Mouse (Mus musculus) forebrain, embryonic 15.5 days (tissue): Measurements from ENCODE around the gene Hepacam. TPM values are rescaled to one million over a fixed set of nuclear protein-coding genes. Genes with fewer than 3 reads are reported as not detected.
A peak's percentile ranks its signal among the peaks of the same experiment; 100 is the strongest.

Experiments used
- ATAC-seq: fragments of 200-750 bp; cut with Nextera tagmentation; replicated peaks from 2 replicates; pipeline ENCODE4 v1.8.0; 2017; ENCODE audit warnings: mild to moderate bottlenecking, moderate TSS enrichment, moderate library complexity
- H3K27ac ChIP-seq: fragments of 300-500 bp; sonication (generic); replicated peaks from 2 replicates; pipeline ENCODE4 v1.5.1; 2015; ENCODE audit warnings: mild to moderate bottlenecking, inconsistent platforms
- H3K27me3 ChIP-seq: fragments of 300-500 bp; sonication (generic); 2 replicates; pipeline ENCODE4 v1.6.1; 2015; ENCODE audit warnings: inconsistent platforms
- H3K36me3 ChIP-seq: fragments of 300-500 bp; sonication (generic); 2 replicates; pipeline ENCODE4 v1.6.1; 2015; ENCODE audit warnings: mild to moderate bottlenecking, inconsistent platforms
- H3K4me1 ChIP-seq: fragments of 300-500 bp; sonication (generic); 2 replicates; pipeline ENCODE4 v1.6.1; 2015; ENCODE audit warnings: inconsistent platforms
- H3K4me2 ChIP-seq: fragments of 300-500 bp; sonication (generic); replicated peaks from 2 replicates; pipeline ENCODE4 v1.6.1; 2015; ENCODE audit warnings: mild to moderate bottlenecking, inconsistent platforms
- H3K4me3 ChIP-seq: fragments of 300-500 bp; sonication (generic); 2 replicates; pipeline ENCODE4 v1.5.1; 2015; ENCODE audit warnings: mild to moderate bottlenecking, inconsistent platforms
- H3K9ac ChIP-seq: fragments of 300-500 bp; sonication (generic); replicated peaks from 2 replicates; pipeline ENCODE4 v1.6.1; 2015; ENCODE audit warnings: mild to moderate bottlenecking, inconsistent platforms
- H3K9me3 ChIP-seq: fragments of 300-500 bp; sonication (generic); 2 replicates; pipeline ENCODE4 v1.6.1; 2016; ENCODE audit warnings: inconsistent platforms
- WGBS: fragments of 180-500 bp; shearing (Covaris S2); methylation state at CpG from one replicate; pipeline ENCODE4 v1.1.7; 2015; ENCODE audit warnings: mixed read lengths; 5-methylcytosine and 5-hydroxymethylcytosine counted together
- polyA plus RNA-seq: library from polyadenylated mRNA; unstranded; fragments of >200 nt; fragmentation: Nextera tagmentation; extraction: Ambion mirVana; gene quantifications from 2 replicates; pipeline ENCODE4 v1.2.1, GENCODE M21; 2015

The Hepacam gene
- 3.4 and 4.9 TPM in 2 replicates for polyA plus RNA-seq

DNA sequence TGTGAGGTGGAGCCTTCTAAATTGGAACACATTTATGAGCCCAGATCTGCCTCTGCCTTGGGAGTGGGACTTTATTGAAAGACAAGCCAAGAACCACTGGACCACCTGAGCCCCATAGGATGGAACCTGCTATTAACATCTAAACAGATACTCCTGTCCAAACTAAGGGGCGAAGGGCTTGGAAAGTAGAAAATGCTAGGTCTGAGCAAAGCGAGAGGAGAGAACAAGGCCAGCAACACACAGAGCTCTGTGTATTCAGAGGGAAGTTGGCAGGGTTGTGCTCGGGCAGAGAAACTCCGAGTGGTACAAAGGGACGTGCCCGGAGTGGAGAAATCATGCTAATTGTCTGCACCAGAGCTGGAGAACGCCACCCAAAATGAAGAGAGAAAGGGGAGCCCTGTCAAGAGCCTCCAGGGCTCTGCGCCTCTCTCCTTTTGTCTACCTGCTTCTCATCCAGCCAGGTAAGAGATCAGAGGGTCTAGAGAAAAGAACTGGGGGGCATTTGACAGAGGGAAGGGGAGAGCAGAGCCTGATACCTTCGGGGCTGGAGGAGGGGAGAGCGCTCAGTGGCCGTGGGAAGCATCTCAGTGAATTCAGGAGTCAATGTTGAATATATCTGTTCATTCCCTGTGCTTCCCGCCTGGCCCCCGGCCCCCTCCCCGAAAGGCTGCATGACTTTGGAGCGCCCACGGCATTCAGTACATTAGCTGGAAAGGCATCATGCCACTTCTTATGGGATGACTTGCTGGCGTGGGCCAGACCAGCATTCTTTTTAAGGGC lies at the start of gene Hepacam:
TSS of gene Hepacam (plus strand) at position 51 of the 780 bp plus-strand sequence.
- peak; percentile 75 for ATAC-seq
- H3K27me3 ChIP-seq, result no peaks in the 10 kb centered on the region
- no peak within 1 kb of the TSS for H3K4me3 ChIP-seq
- no peaks in the 10 kb centered on the region for H3K4me1 ChIP-seq
- H3K27ac ChIP-seq, result peak within 1 kb of the TSS; percentile 45
- H3K4me2 ChIP-seq, result no peak within 1 kb of the TSS
- WGBS, result 74% methylated on average over 17 of the region's 17 CpGs
- no peak within 1 kb of the TSS for H3K9ac ChIP-seq
- no peaks in the 10 kb centered on the region for H3K36me3 ChIP-seq
- H3K9me3 ChIP-seq, result no peaks in the 10 kb centered on the region

GRCm38 (mm10) chr9:37329456-37329855 lies 37.7 kb upstream of the Hepacam start:
- 31% methylated on average over 3 of the region's 3 CpGs for WGBS

GRCm38 (mm10) chr9:37345406-37345805 lies 21.7 kb upstream of the Hepacam start:
- H3K4me2 ChIP-seq, result no peak overlapping the region
- H3K27ac ChIP-seq, result no peak overlapping the region

More at GRCm38 (mm10) chr9:37329456-37329855, 37.7 kb upstream of the Hepacam start:
- H3K4me1 ChIP-seq, result no peaks in the 10 kb centered on the region
- H3K36me3 ChIP-seq, result no peaks in the 10 kb centered on the region
- H3K27ac ChIP-seq, result no peak overlapping the region
- no peaks in the 10 kb centered on the region for H3K9me3 ChIP-seq
- H3K4me3 ChIP-seq, result no peak overlapping the region
- ATAC-seq, result 0 out of 2 replicates have a peak, but pooled peaks have one; percentile 23
- H3K9ac ChIP-seq, result no peak overlapping the region
- no peaks in the 10 kb centered on the region for H3K27me3 ChIP-seq
- H3K4me2 ChIP-seq, result no peak overlapping the region

DNA sequence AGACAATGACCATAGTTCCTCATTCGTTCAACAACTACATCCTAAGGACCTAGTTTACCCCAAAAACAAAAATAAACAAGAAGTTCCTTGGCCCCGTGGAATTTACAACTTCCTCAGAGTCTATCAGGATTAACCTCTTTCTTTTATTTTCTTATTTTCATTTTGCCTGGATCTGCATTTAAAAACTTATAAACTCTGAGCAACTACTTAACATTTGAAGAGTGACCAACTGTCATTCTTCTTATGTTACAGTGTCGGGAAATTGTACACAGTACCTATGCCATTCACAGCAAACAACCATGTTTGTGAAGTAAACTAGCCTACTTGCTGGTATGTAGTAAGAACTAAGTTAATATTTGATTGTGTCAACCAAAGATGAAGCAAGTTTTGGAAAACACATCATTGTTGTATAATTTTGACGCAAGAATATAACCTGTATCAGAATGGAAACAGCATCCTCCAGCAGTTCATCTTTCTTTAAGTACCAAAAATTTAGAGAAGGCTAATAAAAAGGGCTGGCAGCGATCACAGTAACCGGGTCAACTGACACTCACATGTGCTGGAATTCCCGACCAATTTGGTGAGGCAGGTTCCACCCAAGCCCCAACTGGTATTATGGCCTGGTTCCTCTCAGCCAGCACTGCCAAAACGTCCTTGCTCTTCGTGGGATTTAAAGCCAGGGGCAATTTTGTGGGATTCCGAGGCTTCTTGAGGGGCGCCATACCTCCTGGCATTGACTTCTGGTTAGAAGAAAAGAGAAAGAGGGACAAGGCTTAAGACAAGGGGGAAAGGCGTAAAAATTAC lies 19.8 kb upstream of the Hepacam start:
- H3K27me3 ChIP-seq, result no peaks in the 10 kb centered on the region
- H3K27ac ChIP-seq, result peak overlapping the region; percentile 89
- H3K4me3 ChIP-seq, result peak overlapping the region; percentile 87
- 21% methylated on average over 12 of the region's 12 CpGs for WGBS
- peaks cover 15% of the 10 kb centered on the region for H3K4me1 ChIP-seq
- no peak for ATAC-seq
- peak overlapping the region; percentile 92 for H3K9ac ChIP-seq
- H3K36me3 ChIP-seq, result peaks cover 5% of the 10 kb centered on the region; the same call in 1 of the 2 replicates
- H3K4me2 ChIP-seq, result peak overlapping the region; percentile 89
- H3K9me3 ChIP-seq, result no peaks in the 10 kb centered on the region

More at GRCm38 (mm10) chr9:37345406-37345805, 21.7 kb upstream of the Hepacam start:
- WGBS, result 88% methylated on average over 3 of the region's 3 CpGs
- no peaks in the 10 kb centered on the region for H3K27me3 ChIP-seq
- H3K9ac ChIP-seq, result no peak overlapping the region
- H3K36me3 ChIP-seq, result peaks cover 9% of the 10 kb centered on the region; the same call in 1 of the 2 replicates
- H3K4me3 ChIP-seq, result no peak overlapping the region
- ATAC-seq, result no peak
- no peaks in the 10 kb centered on the region for H3K9me3 ChIP-seq
- peaks cover 15% of the 10 kb centered on the region for H3K4me1 ChIP-seq

- Histone ChIP-seq H3K36me3 (no peaks in the 10 kb centered on the region), H3K4me2 (peak within 1 kb of the TSS; percentile 89), H3K9me3 (no peaks in the 10 kb centered on the region), H3K9ac (peak within 1 kb of the TSS; percentile 92), H3K4me3 (peak within 1 kb of the TSS; percentile 87), H3K27me3 (no peaks in the 10 kb centered on the region), H3K27ac (peak within 1 kb of the TSS; percentile 89), H3K4me1 (peaks cover 15% of the 10 kb centered on the region)
- ATAC-seq, result peak; percentile 99
- WGBS, result under 1% methylated on average over 41 of the region's 41 CpGs
Measured at GRCm38 (mm10) chr9:37347988-37348642, 19.0 kb upstream of the Hepacam start, which contains the start of gene Ccdc15. Gene Ccdc15 (minus strand): TSS chr9:37348432.

DNA sequence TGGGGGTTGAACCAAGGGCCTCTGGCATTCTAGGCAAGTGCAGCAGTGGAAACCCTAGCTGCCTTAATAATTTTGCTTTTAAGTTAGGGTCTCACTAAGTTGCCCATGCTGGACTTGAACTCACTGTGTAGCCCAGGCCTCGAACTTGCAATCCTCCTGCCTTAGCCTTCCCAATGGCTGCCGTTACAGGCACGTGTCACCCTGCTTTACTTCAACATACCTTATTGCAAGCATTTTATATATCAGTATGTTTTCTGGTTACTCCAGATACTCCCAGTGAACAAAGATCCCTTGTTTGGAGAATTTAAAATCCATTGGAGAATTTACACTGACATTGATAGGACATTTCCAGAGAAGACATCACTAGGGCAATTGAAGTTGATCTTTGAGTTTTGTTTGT lies 18.1 kb upstream of the Hepacam start:
- 91% methylated on average over 3 of the region's 3 CpGs for WGBS
- Histone ChIP-seq H3K27me3 (no peaks in the 10 kb centered on the region), H3K4me2 (peak overlapping the region; percentile 89), H3K36me3 (no peaks in the 10 kb centered on the region), H3K4me3 (peak overlapping the region; percentile 87), H3K9ac (peak overlapping the region; percentile 92; the same call in 1 of the 2 replicates), H3K4me1 (peaks cover 15% of the 10 kb centered on the region), H3K9me3 (no peaks in the 10 kb centered on the region), H3K27ac (peak overlapping the region; percentile 89; the same call in 1 of the 2 replicates)
- no peak; the same call in 1 of the 2 replicates for ATAC-seq

DNA sequence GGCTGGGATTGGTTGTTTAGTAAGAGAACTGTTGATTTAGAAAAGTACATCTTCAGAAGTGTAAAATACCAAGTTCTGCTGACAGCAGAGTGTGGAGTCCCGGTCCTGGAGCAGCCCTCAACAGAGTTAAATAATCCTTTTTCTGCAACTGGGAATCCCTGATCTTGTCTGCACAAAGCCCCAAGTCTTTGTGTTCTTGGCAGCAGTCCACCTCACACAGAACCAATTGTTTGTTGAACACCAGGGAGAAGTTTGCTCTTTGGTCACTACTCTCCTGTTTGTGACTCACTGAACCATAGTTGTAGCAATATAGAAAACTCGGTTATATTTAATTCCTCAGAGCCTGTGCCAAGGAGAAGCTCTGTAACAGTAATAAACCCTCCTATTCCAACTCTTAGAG lies 15.9 kb upstream of the Hepacam start:
- no peak overlapping the region for H3K4me3 ChIP-seq
- H3K27me3 ChIP-seq, result no peaks in the 10 kb centered on the region
- peaks cover 15% of the 10 kb centered on the region for H3K4me1 ChIP-seq
- 41% methylated on average over 2 of the region's 2 CpGs for WGBS
- H3K9ac ChIP-seq, result no peak overlapping the region
- no peak overlapping the region for H3K4me2 ChIP-seq
- no peaks in the 10 kb centered on the region for H3K9me3 ChIP-seq
- H3K27ac ChIP-seq, result no peak overlapping the region
- ATAC-seq, result no peak
- H3K36me3 ChIP-seq, result no peaks in the 10 kb centered on the region

DNA sequence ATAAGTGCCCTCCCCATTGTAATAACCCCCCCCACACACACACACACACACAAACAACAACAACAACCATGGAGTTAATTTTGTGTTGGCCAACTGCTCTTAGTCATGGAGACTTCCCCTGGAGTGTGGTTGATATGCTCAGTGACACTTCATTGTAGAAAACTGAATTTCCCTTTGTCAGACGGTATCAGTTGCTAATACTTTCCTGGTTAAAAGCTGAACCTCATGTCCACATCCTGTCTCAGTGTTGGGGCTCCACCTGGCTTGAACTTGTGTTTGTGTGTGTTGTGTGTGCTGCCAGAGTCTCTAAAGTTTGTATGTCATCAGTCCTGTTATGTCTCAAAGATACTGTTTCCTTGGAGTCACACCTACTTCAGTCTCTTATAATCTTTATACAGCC lies 12.7 kb upstream of the Hepacam start:
- Histone ChIP-seq H3K9ac (no peak overlapping the region), H3K4me2 (no peak overlapping the region), H3K36me3 (no peaks in the 10 kb centered on the region), H3K27me3 (no peaks in the 10 kb centered on the region), H3K27ac (no peak overlapping the region), H3K4me3 (no peak overlapping the region), H3K4me1 (peaks cover 10% of the 10 kb centered on the region), H3K9me3 (no peaks in the 10 kb centered on the region)
- 71% methylated on average over 1 of the region's 1 CpGs for WGBS
- ATAC-seq, result no peak

- peak; percentile 74 for ATAC-seq
- Histone ChIP-seq H3K4me2 (0 out of 2 replicates have a peak overlapping the region, but pooled peaks have one; percentile 11), H3K4me3 (no peak overlapping the region), H3K4me1 (peaks cover 19% of the 10 kb centered on the region), H3K9ac (no peak overlapping the region), H3K9me3 (no peaks in the 10 kb centered on the region), H3K27ac (peak overlapping the region; percentile 78), H3K27me3 (no peaks in the 10 kb centered on the region), H3K36me3 (no peaks in the 10 kb centered on the region)
- 14% methylated on average over 7 of the region's 7 CpGs for WGBS
Measured at GRCm38 (mm10) chr9:37358713-37359330, 8.3 kb upstream of the Hepacam start.

DNA sequence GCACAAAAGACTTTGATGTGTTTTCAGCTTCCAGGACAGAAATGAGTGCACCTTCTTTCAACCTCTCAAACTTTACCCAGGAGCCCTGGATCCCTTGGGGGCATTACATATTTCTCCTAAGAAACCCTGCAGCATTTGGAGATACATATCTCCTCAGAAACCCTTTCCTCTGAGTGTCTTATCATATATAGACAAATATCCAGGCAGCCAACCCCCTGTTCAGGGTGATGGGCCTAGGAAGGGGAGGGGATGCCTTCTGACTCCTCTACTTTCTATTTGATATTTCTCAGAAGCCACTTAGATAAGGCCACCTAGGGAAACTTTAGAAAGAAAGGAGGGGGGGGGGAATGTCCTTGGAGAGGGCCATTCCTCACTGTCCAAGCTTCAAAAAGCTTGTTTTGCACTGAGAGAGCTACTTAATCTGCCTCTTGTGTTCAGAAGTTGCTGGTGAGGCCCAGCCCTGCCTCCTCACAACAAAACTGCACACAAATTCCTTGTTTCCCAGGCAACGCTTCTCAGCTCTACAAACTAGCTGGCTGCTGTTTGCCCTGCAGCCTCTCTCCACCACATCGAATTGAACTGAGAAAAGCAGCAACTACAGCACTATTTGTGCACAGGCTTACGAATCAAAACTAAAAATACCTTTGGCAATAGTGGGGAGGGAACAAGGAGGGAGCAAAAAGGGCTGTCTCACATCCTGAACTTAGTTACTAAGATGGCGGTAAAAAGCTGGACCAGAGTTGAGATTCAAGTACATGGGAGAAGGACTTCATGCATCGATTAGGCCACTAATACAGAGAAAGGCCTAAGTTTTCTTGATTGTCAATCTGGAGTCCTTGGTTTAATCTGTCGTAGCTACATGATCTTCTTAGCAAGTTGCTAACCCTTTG lies 7.6 kb upstream of the Hepacam start:
- WGBS, result 6% methylated on average over 6 of the region's 6 CpGs
- H3K4me3 ChIP-seq, result no peak overlapping the region
- H3K9ac ChIP-seq, result no peak overlapping the region
- H3K27me3 ChIP-seq, result no peaks in the 10 kb centered on the region
- peaks cover 19% of the 10 kb centered on the region for H3K4me1 ChIP-seq
- H3K36me3 ChIP-seq, result no peaks in the 10 kb centered on the region
- H3K27ac ChIP-seq, result peak overlapping the region; percentile 78
- no peak overlapping the region for H3K4me2 ChIP-seq
- ATAC-seq, result peak; percentile 89
- no peaks in the 10 kb centered on the region for H3K9me3 ChIP-seq

- Histone ChIP-seq H3K36me3 (no peaks in the 10 kb centered on the region), H3K27me3 (no peaks in the 10 kb centered on the region), H3K9ac (no peak overlapping the region), H3K4me2 (no peak overlapping the region), H3K27ac (no peak overlapping the region), H3K4me3 (no peak overlapping the region), H3K9me3 (no peaks in the 10 kb centered on the region), H3K4me1 (peaks cover 19% of the 10 kb centered on the region)
- no peak for ATAC-seq
Measured at GRCm38 (mm10) chr9:37362084-37362483, 5.1 kb upstream of the Hepacam start.
